In the genomic region with DNA sequence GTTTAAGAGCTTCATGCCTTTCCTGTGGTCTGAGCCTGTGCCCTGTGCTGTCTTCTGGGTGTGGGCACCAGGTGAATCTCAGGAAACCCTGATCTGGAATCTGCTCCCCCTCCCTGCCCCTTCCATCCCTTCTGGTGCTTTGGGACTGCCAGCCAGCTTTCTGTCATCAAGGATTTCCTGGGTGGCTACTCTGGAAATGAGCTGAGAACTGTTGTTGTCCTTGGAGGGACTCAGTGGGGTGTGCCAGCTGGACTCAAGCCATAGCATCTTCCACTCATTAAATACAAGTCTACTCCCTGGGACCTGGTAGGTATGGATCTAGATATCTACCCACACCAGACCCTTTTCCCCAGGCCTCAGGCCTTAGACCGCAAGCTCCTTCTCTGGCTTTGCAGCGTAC, we compare ENCODE assay signal across 15 mouse cellular contexts. TPM values are rescaled to one million over a fixed set of nuclear protein-coding genes. Genes with fewer than 3 reads are reported as not detected.
A peak's percentile ranks its signal among the peaks of the same experiment; 100 is the strongest.
DNase-seq lines count a peak whose midpoint lies in the region; ATAC-seq and TF ChIP-seq lines count a peak whose summit lies in the region.
"Had no signal": no experiment of that assay in that cellular context is flagged by ENCODE, and none has a peak within 500 bp of the region (broad histone marks: within the 10 kb centered on the region; RNA-seq: fewer than 3 reads in every experiment).

No protein-coding gene starts in this region.

- intact Hi-C loops in heart, postnatal 36 days (cut with DNase I) = no loop called here

- ATAC-seq in heart, embryonic 16.5 days (replicated peaks; ENCODE audit: extremely low read depth, insufficient read depth, low FRiP score) = peak; percentile 49; the same call in 1 of the 2 replicates
- no peak for ATAC-seq in midbrain, postnatal 0 days (ENCODE audit: low FRiP score)
- no peak for ATAC-seq in midbrain, embryonic 14.5 days (ENCODE audit: low FRiP score, low TSS enrichment)
- no peak for ATAC-seq in kidney, embryonic 14.5 days (ENCODE audit: low FRiP score, low TSS enrichment)
- ATAC-seq: intestine, embryonic 15.5 days; Patski had no signal

- H3K27ac ChIP-seq in heart, embryonic 16.5 days (ENCODE audit: low read length) = no peak overlapping the region
- no peak overlapping the region for H3K27ac ChIP-seq in midbrain, postnatal 0 days (ENCODE audit: low read depth, low read length)
- no peak overlapping the region for H3K27ac ChIP-seq in midbrain, embryonic 14.5 days (replicated peaks; ENCODE audit: low read depth, low read length)
- H3K27ac ChIP-seq in kidney, embryonic 14.5 days (ENCODE audit: low read depth, low read length) = no peak overlapping the region
- H3K27ac ChIP-seq: heart, embryonic 13.5 days; intestine, embryonic 15.5 days; limb, embryonic 10.5 days; liver, embryonic 14.5 days had no signal

- no peak overlapping the region for H3K9ac ChIP-seq in heart, embryonic 16.5 days (ENCODE audit: low read length)
- H3K9ac ChIP-seq in midbrain, postnatal 0 days (replicated peaks; ENCODE audit: low read length, poor library complexity, severe bottlenecking) = 0 out of 2 replicates have a peak overlapping the region, but pooled peaks have one; percentile 19
- H3K9ac ChIP-seq in midbrain, embryonic 14.5 days (replicated peaks; ENCODE audit: low read length) = no peak overlapping the region
- no peak overlapping the region for H3K9ac ChIP-seq in kidney, embryonic 14.5 days (ENCODE audit: low read depth, low read length)
- H3K9ac ChIP-seq: heart, embryonic 13.5 days; intestine, embryonic 15.5 days; liver, embryonic 14.5 days had no signal

- TF ChIP-seq CTCF in midbrain, postnatal 0 days (IDR thresholded peaks at IDR 0.05) = no peak

- no peak for DNase-seq in heart, postnatal 36 days
- peak; percentile 59 for DNase-seq in midbrain, postnatal 0 days (ENCODE audit: low spot score)
- no peak for DNase-seq in midbrain, embryonic 14.5 days
- peak; percentile 64 for DNase-seq in brain, adult 2 months (ENCODE audit: low read depth, low spot score)
- DNase-seq in cerebellum, postnatal 36 days = peak; percentile 51 to 52
- DNase-seq in frontal cortex, postnatal 10 days (ENCODE audit: low spot score in 2 of 2) = no peak
- DNase-seq: kidney, postnatal 14 days had no signal

- WGBS in heart, embryonic 16.5 days = 68% methylated on average over 2 of the region's 2 CpGs
- 91% methylated on average over 2 of the region's 2 CpGs for WGBS in midbrain, postnatal 0 days
- WGBS in midbrain, embryonic 14.5 days = 80% methylated on average over 2 of the region's 2 CpGs
- WGBS in kidney, embryonic 14.5 days = 92% methylated on average over 2 of the region's 2 CpGs

- H3K4me3 ChIP-seq in heart, embryonic 16.5 days (ENCODE audit: low read length) = no peak overlapping the region
- H3K4me3 ChIP-seq in midbrain, postnatal 0 days (ENCODE audit: low read depth, low read length) = no peak overlapping the region
- no peak overlapping the region for H3K4me3 ChIP-seq in midbrain, embryonic 14.5 days (replicated peaks; ENCODE audit: low read depth, low read length)
- H3K4me3 ChIP-seq in kidney, embryonic 14.5 days (ENCODE audit: low read length) = no peak overlapping the region
- H3K4me3 ChIP-seq: heart, embryonic 13.5 days; intestine, embryonic 15.5 days; limb, embryonic 10.5 days; myocyte had no signal

- H3K4me2 ChIP-seq in heart, embryonic 16.5 days (ENCODE audit: low read depth, low read length) = no peak overlapping the region
- H3K4me2 ChIP-seq in midbrain, postnatal 0 days (ENCODE audit: low read depth, low read length, poor library complexity, severe bottlenecking) = no peak overlapping the region
- H3K4me2 ChIP-seq in midbrain, embryonic 14.5 days (ENCODE audit: low read length) = no peak overlapping the region
- H3K4me2 ChIP-seq in kidney, embryonic 14.5 days (replicated peaks; ENCODE audit: low read depth, low read length) = no peak overlapping the region
- H3K4me2 ChIP-seq: heart, embryonic 13.5 days; intestine, embryonic 15.5 days had no signal

- no peaks in the 10 kb centered on the region; the same call in 1 of the 2 replicates for H3K27me3 ChIP-seq in heart, embryonic 16.5 days (ENCODE audit: control insufficient read depth, insufficient read depth, low read length)
- no peaks in the 10 kb centered on the region for H3K27me3 ChIP-seq in midbrain, postnatal 0 days (ENCODE audit: insufficient read depth, low read length)
- H3K27me3 ChIP-seq in midbrain, embryonic 14.5 days (ENCODE audit: control insufficient read depth, insufficient read depth, low read length) = no peaks in the 10 kb centered on the region
- no peaks in the 10 kb centered on the region for H3K27me3 ChIP-seq in kidney, embryonic 14.5 days (ENCODE audit: control insufficient read depth, insufficient read depth, low read length)
- H3K27me3 ChIP-seq: intestine, embryonic 15.5 days had no signal

- H3K36me3 ChIP-seq in heart, embryonic 16.5 days (ENCODE audit: control insufficient read depth, insufficient read depth) = no peaks in the 10 kb centered on the region
- no peaks in the 10 kb centered on the region for H3K36me3 ChIP-seq in midbrain, postnatal 0 days (ENCODE audit: insufficient read depth, low read length)
- H3K36me3 ChIP-seq in midbrain, embryonic 14.5 days (ENCODE audit: control insufficient read depth, insufficient read depth, low read length) = no peaks in the 10 kb centered on the region
- H3K36me3 ChIP-seq in kidney, embryonic 14.5 days (ENCODE audit: control insufficient read depth, insufficient read depth, low read length) = no peaks in the 10 kb centered on the region
- H3K36me3 ChIP-seq: heart, embryonic 13.5 days; intestine, embryonic 15.5 days; limb, embryonic 10.5 days had no signal

- peaks cover 13% of the 10 kb centered on the region for H3K4me1 ChIP-seq in heart, embryonic 16.5 days (ENCODE audit: control insufficient read depth, insufficient read depth, low read length)
- H3K4me1 ChIP-seq in midbrain, postnatal 0 days (ENCODE audit: insufficient read depth, low read length) = no peaks in the 10 kb centered on the region
- no peaks in the 10 kb centered on the region for H3K4me1 ChIP-seq in midbrain, embryonic 14.5 days (ENCODE audit: control insufficient read depth, insufficient read depth, low read length)
- H3K4me1 ChIP-seq in kidney, embryonic 14.5 days (ENCODE audit: control insufficient read depth, insufficient read depth, low read length) = no peaks in the 10 kb centered on the region
- H3K4me1 ChIP-seq: intestine, embryonic 15.5 days had no signal

- no peaks in the 10 kb centered on the region for H3K9me3 ChIP-seq in heart, embryonic 16.5 days (replicated peaks; ENCODE audit: control insufficient read depth, low read length)
- no peaks in the 10 kb centered on the region for H3K9me3 ChIP-seq in midbrain, postnatal 0 days (ENCODE audit: low read length)
- H3K9me3 ChIP-seq in midbrain, embryonic 14.5 days (ENCODE audit: control insufficient read depth, low read length) = no peaks in the 10 kb centered on the region
- H3K9me3 ChIP-seq in kidney, embryonic 14.5 days (ENCODE audit: control insufficient read depth, low read length) = no peaks in the 10 kb centered on the region
- H3K9me3 ChIP-seq: heart, embryonic 13.5 days; intestine, embryonic 15.5 days; limb, embryonic 10.5 days had no signal

RNA-seq across cellular contexts. Expression of a gene that starts 12.9 kb away (rescaled TPM):
- 113 and 131 TPM in 2 replicates for polyA plus RNA-seq in heart, embryonic 16.5 days (2015; fragmentation: Nextera tagmentation; extraction: Ambion mirVana)
- 10 to 100 TPM; 51.5 to 54.2 TPM for total RNA-seq in heart, postnatal 36 days (2021)
- 78.9 and 89.1 TPM in 2 replicates for total RNA-seq in midbrain, postnatal 0 days (2014; rRNA removed)
- polyA plus RNA-seq in midbrain, postnatal 0 days (2015; fragmentation: Nextera tagmentation; extraction: Ambion mirVana) = 177 and 189 TPM in 2 replicates
- polyA plus RNA-seq in midbrain, embryonic 14.5 days (2014; fragmentation: Nextera tagmentation; extraction: Ambion mirVana) = 132 and 136 TPM in 2 replicates
- 134 and 160 TPM in 2 replicates for polyA plus RNA-seq in kidney, embryonic 14.5 days (2014; fragmentation: Nextera tagmentation; extraction: Ambion mirVana)

Comparison
In these comparisons a context has a peak if more than half of its experiments do, and no peak if none do; other contexts are left out.
1. DNase-seq: peak in midbrain, postnatal 0 days (single experiment), brain, adult 2 months (single experiment) and cerebellum, postnatal 36 days (2 of 2); none in heart, postnatal 36 days (0 of 2), midbrain, embryonic 14.5 days (single experiment) and frontal cortex, postnatal 10 days (0 of 2).